30 mouse cellular contexts compared by ENCODE assay signal in the genomic region with DNA sequence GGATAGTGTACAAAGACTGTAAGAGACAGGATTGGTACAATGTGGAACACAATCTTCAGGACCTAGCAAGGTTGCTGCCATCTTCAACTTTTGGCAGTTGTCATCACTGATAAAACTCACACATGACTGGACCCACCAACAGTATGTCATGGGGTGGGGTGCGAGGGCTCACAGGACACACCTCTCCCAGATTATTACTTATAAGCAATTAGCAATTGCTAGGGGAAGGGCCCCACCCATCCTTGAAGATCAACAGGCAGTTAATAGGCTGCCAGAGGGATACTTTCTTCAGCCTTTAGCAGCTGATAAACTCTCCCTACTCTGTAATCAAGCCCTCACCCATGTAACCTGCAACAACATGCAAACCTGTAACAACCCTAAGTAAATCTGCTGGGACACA.
DNase-seq lines count a peak whose midpoint lies in the region; ATAC-seq lines count a peak whose summit lies in the region.
"Had no signal": no experiment of that assay in that cellular context is flagged by ENCODE, and none has a peak within 500 bp of the region (broad histone marks: within the 10 kb centered on the region; RNA-seq: fewer than 3 reads in every experiment).

No protein-coding gene starts in this region.

- H3K27ac ChIP-seq in forebrain, embryonic 15.5 days (replicated peaks) = 0 out of 2 replicates have a peak overlapping the region, but pooled peaks have one; percentile 73
- H3K27ac ChIP-seq in forebrain, embryonic 16.5 days (ENCODE audit: low read length) = no peak overlapping the region
- H3K27ac ChIP-seq in liver, embryonic 11.5 days (ENCODE audit: low read depth, low read length) = no peak overlapping the region
- no peak overlapping the region for H3K27ac ChIP-seq in liver, embryonic 13.5 days
- no peak overlapping the region for H3K27ac ChIP-seq in liver, embryonic 16.5 days (ENCODE audit: low read length)
- H3K27ac ChIP-seq: embryonic facial prominence, embryonic 10.5 days; embryonic facial prominence, embryonic 13.5 days; forebrain, embryonic 12.5 days; heart, adult 2 months; hindbrain, embryonic 10.5 days; hindbrain, embryonic 13.5 days; hindbrain, postnatal 0 days had no signal

- no peak overlapping the region for H3K9ac ChIP-seq in forebrain, embryonic 15.5 days (replicated peaks)
- H3K9ac ChIP-seq in forebrain, embryonic 16.5 days (replicated peaks; ENCODE audit: low read depth, low read length) = no peak overlapping the region
- H3K9ac ChIP-seq in liver, embryonic 11.5 days (ENCODE audit: low read depth, low read length) = no peak overlapping the region
- no peak overlapping the region for H3K9ac ChIP-seq in liver, embryonic 13.5 days
- H3K9ac ChIP-seq in liver, embryonic 16.5 days (ENCODE audit: low read depth, low read length) = no peak overlapping the region
- H3K9ac ChIP-seq: embryonic facial prominence, embryonic 13.5 days; forebrain, embryonic 12.5 days; hindbrain, embryonic 13.5 days had no signal

- no peaks in the 10 kb centered on the region for H3K9me3 ChIP-seq in forebrain, embryonic 15.5 days
- 0 out of 2 replicates have a peak, but pooled peaks cover 6% of the 10 kb centered on the region for H3K9me3 ChIP-seq in forebrain, embryonic 16.5 days (ENCODE audit: control insufficient read depth, low read length)
- H3K9me3 ChIP-seq in liver, embryonic 11.5 days (ENCODE audit: control insufficient read depth, low read length) = no peaks in the 10 kb centered on the region
- H3K9me3 ChIP-seq in liver, embryonic 13.5 days (replicated peaks) = no peaks in the 10 kb centered on the region
- no peaks in the 10 kb centered on the region for H3K9me3 ChIP-seq in liver, embryonic 16.5 days (replicated peaks; ENCODE audit: control insufficient read depth, low read length)
- H3K9me3 ChIP-seq: embryonic facial prominence, embryonic 10.5 days; embryonic facial prominence, embryonic 13.5 days; forebrain, embryonic 12.5 days; G1E; hindbrain, embryonic 10.5 days; hindbrain, embryonic 13.5 days had no signal

- no peak overlapping the region for H3K4me3 ChIP-seq in forebrain, embryonic 15.5 days
- H3K4me3 ChIP-seq in forebrain, embryonic 16.5 days (replicated peaks; ENCODE audit: low read length) = no peak overlapping the region
- no peak overlapping the region for H3K4me3 ChIP-seq in liver, embryonic 11.5 days (ENCODE audit: low read depth, low read length)
- H3K4me3 ChIP-seq in liver, embryonic 13.5 days (replicated peaks) = no peak overlapping the region
- H3K4me3 ChIP-seq in liver, embryonic 16.5 days (ENCODE audit: low read depth, low read length) = no peak overlapping the region
- H3K4me3 ChIP-seq: embryonic facial prominence, embryonic 10.5 days; embryonic facial prominence, embryonic 13.5 days; erythroblast, embryonic 14.5 days; forebrain, embryonic 12.5 days; heart, adult 2 months; hindbrain, embryonic 10.5 days; hindbrain, embryonic 13.5 days had no signal

- no peak overlapping the region for H3K4me2 ChIP-seq in forebrain, embryonic 15.5 days (replicated peaks)
- H3K4me2 ChIP-seq in forebrain, embryonic 16.5 days (ENCODE audit: low read length) = no peak overlapping the region
- no peak overlapping the region for H3K4me2 ChIP-seq in liver, embryonic 11.5 days
- no peak overlapping the region for H3K4me2 ChIP-seq in liver, embryonic 13.5 days
- no peak overlapping the region for H3K4me2 ChIP-seq in liver, embryonic 16.5 days (ENCODE audit: low read depth, low read length)
- H3K4me2 ChIP-seq: embryonic facial prominence, embryonic 13.5 days; forebrain, embryonic 12.5 days; heart, embryonic 11.5 days; hindbrain, embryonic 13.5 days had no signal

- 0 out of 2 replicates have a peak, but pooled peaks cover 4% of the 10 kb centered on the region for H3K36me3 ChIP-seq in forebrain, embryonic 15.5 days
- H3K36me3 ChIP-seq in forebrain, embryonic 16.5 days (ENCODE audit: control insufficient read depth, insufficient read depth) = peaks cover 4% of the 10 kb centered on the region; the same call in 1 of the 2 replicates
- 0 out of 2 replicates have a peak, but pooled peaks cover 8% of the 10 kb centered on the region for H3K36me3 ChIP-seq in liver, embryonic 11.5 days (ENCODE audit: control insufficient read depth, insufficient read depth, low read length)
- H3K36me3 ChIP-seq in liver, embryonic 13.5 days = peaks cover 32% of the 10 kb centered on the region
- peaks cover 10% of the 10 kb centered on the region for H3K36me3 ChIP-seq in liver, embryonic 16.5 days (ENCODE audit: control insufficient read depth, insufficient read depth)

- DNase-seq in liver, embryonic 11.5 days (ENCODE audit: low spot score) = no peak
- peak; percentile 5 for DNase-seq in liver, embryonic 13.5 days
- DNase-seq in urinary bladder, postnatal 25 days (ENCODE audit: low spot score) = no peak
- no peak for DNase-seq in embryo, embryonic 9.5 days (ENCODE audit: extremely low spot score)
- no peak for DNase-seq in thymus, postnatal 36 days
- DNase-seq: adrenal gland, postnatal 10 days; B cell, adult 2 months; cerebellum, adult 11 months; cerebellum, adult 2 months; cerebellum, adult 9-11 months; cerebellum, postnatal 25 days; gastrocnemius, postnatal 10 days; gastrocnemius, postnatal 36 days; heart, adult 2 months; heart, postnatal 36 days had no signal

- H3K4me1 ChIP-seq in forebrain, embryonic 15.5 days = no peaks in the 10 kb centered on the region
- H3K4me1 ChIP-seq in forebrain, embryonic 16.5 days (replicated peaks; ENCODE audit: control insufficient read depth, insufficient read depth, low read length) = no peaks in the 10 kb centered on the region
- no peaks in the 10 kb centered on the region for H3K4me1 ChIP-seq in liver, embryonic 11.5 days (replicated peaks; ENCODE audit: control insufficient read depth, insufficient read depth, low read length)
- peaks cover 5% of the 10 kb centered on the region; the same call in 1 of the 2 replicates for H3K4me1 ChIP-seq in liver, embryonic 13.5 days (replicated peaks)
- no peaks in the 10 kb centered on the region for H3K4me1 ChIP-seq in liver, embryonic 16.5 days (ENCODE audit: control insufficient read depth, low read depth, low read length)
- H3K4me1 ChIP-seq: embryonic facial prominence, embryonic 10.5 days; embryonic facial prominence, embryonic 13.5 days; forebrain, embryonic 12.5 days; hindbrain, embryonic 10.5 days; hindbrain, embryonic 13.5 days had no signal

- 91% methylated on average over 1 of the region's 1 CpGs for WGBS in forebrain, embryonic 15.5 days
- WGBS in forebrain, embryonic 16.5 days = 91% methylated on average over 1 of the region's 1 CpGs
- 81% methylated on average over 1 of the region's 1 CpGs for WGBS in liver, embryonic 11.5 days
- 34% methylated on average over 1 of the region's 1 CpGs for WGBS in liver, embryonic 13.5 days (ENCODE audit: insufficient replicate concordance)
- WGBS in liver, embryonic 16.5 days (ENCODE audit: insufficient replicate concordance) = 34% methylated on average over 1 of the region's 1 CpGs

- no peaks in the 10 kb centered on the region for H3K27me3 ChIP-seq in forebrain, embryonic 15.5 days
- H3K27me3 ChIP-seq in forebrain, embryonic 16.5 days (replicated peaks; ENCODE audit: control insufficient read depth, insufficient read depth, low read length) = no peaks in the 10 kb centered on the region
- no peaks in the 10 kb centered on the region for H3K27me3 ChIP-seq in liver, embryonic 11.5 days (replicated peaks; ENCODE audit: control insufficient read depth, insufficient read depth, low read length)
- no peaks in the 10 kb centered on the region for H3K27me3 ChIP-seq in liver, embryonic 13.5 days
- H3K27me3 ChIP-seq in liver, embryonic 16.5 days (ENCODE audit: control insufficient read depth, insufficient read depth, low read depth, low read length) = no peaks in the 10 kb centered on the region
- H3K27me3 ChIP-seq: CH12.LX; embryonic facial prominence, embryonic 13.5 days; forebrain, embryonic 12.5 days; hindbrain, embryonic 13.5 days; Patski had no signal

- no peak for ATAC-seq in forebrain, embryonic 15.5 days (replicated peaks)
- no peak for ATAC-seq in forebrain, embryonic 16.5 days
- ATAC-seq in liver, embryonic 11.5 days (replicated peaks; ENCODE audit: low FRiP score) = peak; percentile 58
- ATAC-seq in liver, embryonic 13.5 days (ENCODE audit: low read depth) = peak; percentile 71
- peak; percentile 24; the same call in 1 of the 2 replicates for ATAC-seq in liver, embryonic 16.5 days (ENCODE audit: low read depth)
- ATAC-seq: hindbrain, postnatal 0 days; inflammation-experienced regulatory T-cells, adult 6 months; Patski had no signal

Comparison
In these comparisons a context has a peak if more than half of its experiments do, and no peak if none do; other contexts are left out.
1. ATAC-seq: peak in liver, embryonic 11.5 days (single experiment), liver, embryonic 13.5 days (single experiment) and liver, embryonic 16.5 days (single experiment); none in forebrain, embryonic 15.5 days (single experiment) and forebrain, embryonic 16.5 days (single experiment).